Mouse (Mus musculus) lung, postnatal 14 days (tissue): ENCODE data around the gene Opcml.

Experiments
- DNase-seq: peaks from one replicate; pipeline ENCODE4 v3.0.0; 2021

Gene Opcml

GRCm38 (mm10) chr9:28011483-28011882 is 220.9 kb downstream of the Opcml start:
- DNase-seq: no peak

- no peak for DNase-seq
Measured at GRCm38 (mm10) chr9:28012664-28013063, 222.1 kb downstream of the Opcml start.

DNA sequence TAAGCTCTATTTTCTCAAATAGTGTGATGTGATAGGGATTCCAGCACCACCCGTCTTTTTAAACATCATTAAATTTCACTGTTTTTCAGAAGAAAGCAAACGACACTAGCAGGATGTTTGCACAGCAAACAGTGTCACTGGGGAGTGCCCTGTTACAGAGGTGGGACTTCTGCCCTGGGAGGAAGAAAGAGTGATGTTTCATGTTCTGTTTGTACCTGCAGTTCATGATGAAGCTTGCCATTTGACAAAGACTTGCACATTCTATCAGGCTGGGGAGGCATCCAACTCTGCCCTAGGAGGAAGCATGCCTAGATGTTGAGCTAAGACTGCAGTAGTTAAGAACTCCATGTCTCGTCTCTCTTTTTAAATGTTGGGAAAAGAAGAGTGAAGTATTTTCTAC is 222.6 kb downstream of the Opcml start:
- DNase-seq: no peak

DNA sequence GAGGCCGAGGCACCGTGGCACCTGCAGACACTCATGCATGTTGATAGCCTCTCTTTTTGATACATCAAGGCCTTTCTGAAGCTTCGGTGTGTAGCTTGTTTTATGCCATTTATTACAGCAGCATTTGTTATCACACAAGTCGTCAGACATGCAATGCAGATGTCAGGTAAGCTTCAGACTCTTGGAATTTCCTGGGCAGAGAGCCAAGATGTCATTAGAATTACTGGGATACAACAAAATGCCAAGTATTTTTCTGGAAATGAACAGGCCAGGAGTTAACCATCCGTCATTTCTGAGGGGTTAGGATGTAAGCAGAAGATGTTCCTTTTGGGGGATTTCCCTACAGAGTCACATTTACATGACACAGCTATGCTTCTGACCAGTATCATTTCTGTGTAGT is 237.6 kb downstream of the Opcml start:
- no peak for DNase-seq

DNA sequence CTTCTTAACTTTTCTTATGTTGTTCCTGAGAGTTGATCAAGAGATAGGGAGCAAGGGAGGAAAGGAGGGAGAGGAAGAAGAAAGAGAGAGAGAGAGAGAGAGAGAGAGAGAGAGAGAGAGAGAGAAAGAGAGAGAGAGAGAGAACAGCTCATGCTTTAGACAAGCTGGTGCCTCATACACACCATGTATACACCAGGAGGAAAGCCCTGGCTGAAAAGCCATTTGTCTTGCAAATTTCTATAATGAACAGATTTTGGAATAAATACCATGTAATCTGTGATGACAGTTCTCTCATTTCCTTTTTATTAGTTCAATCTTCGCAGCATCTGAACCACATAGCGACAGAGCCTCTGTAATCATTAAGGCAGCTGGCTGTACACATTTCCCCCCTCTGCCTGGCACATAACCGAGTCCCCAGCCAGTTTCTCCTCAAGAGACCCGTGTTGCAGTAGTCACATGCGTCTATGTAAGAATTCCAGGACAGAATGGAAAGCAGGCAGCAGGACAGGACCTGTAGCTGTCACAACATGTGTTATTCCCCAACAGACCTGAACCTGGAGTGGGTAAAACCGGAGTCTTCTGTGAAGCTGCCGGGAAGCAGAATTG is 238.3 kb downstream of the Opcml start:
- DNase-seq: no peak

- no peak for DNase-seq
Measured at GRCm38 (mm10) chr9:28049157-28049556, 258.6 kb downstream of the Opcml start.

- no peak for DNase-seq
Measured at GRCm38 (mm10) chr9:28057171-28057845, 266.7 kb downstream of the Opcml start.

DNA sequence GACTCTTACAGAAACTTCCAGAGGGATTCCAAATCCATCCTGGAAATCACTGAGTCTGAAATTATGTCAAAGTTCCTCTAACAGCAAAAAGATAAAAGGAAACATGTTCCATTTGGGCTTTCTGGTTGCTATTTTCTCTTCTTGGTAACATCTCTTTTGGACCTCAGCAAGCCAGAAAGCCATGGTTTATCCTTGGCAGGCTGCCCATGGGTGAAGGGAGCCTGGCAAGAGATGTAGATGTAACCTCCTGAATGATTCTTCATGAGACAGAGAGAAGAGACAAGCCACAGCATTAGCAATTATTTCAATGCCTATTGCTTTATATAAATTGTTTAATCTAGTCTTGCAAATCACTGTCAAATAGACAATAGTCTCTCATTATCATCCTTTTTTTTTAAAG is 274.6 kb downstream of the Opcml start:
- no peak for DNase-seq

DNA sequence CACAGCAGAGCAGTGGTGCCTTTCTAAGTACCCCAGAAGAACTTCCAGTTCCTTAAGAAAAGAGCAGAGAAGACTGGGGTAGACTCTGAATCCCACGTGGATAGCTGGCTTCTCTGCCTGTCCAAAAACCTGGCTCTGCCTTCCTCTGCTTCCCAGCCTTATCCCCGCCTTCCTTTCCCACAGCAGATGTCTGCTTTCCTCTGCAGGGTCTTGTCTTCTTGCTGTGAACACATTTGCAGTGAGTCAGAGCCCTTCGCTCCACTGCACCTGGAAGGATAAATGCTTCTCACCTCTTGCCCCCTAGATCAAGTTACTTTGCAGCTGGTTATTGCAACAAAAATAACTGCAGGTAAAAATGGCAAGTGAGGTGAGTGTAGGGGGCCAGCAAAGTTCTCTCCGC is 290.1 kb downstream of the Opcml start:
- no peak for DNase-seq

DNA sequence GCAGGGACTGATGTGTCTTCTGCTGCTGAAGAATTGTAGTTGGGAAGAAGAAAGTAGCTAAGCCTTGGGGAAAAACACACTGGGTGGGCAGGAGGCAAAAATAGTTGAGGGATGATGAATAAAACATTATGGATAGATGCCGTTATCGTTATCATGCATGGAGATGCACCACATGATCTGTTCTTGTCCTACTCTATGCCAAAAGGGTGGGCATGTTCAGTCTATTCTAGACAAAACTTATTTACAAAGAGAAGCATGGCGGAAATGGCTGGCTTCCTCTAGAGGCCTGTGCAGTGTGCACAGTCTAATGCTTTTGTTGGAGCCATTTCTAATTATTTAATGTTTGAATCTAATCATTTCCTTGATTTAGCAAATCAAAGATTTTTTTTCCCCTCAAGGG is 293.2 kb downstream of the Opcml start:
- DNase-seq: no peak

GRCm38 (mm10) chr9:28084273-28084726 is 293.7 kb downstream of the Opcml start:
- peak; percentile 10 for DNase-seq

- DNase-seq: no peak
Measured at GRCm38 (mm10) chr9:28091395-28091794, 300.8 kb downstream of the Opcml start.

DNA sequence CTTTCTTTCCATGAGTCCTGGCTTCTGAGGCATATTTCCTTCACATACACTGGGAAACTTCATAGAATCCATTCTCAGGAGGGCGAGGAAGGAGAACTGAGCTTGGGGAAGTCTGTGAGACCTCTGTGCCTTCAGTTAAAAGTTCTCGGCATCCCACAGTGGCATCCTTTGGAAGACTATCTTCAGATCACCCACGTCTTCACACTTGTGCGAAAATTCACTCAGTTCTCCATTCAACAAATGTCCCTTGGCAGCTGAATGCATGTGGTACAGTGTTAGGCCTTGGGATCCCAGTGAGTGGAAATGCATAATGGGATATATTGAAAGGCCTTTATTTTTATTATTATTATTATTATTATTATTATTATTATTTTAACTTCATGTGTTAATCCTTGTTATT is 304.1 kb downstream of the Opcml start:
- no peak for DNase-seq

DNA sequence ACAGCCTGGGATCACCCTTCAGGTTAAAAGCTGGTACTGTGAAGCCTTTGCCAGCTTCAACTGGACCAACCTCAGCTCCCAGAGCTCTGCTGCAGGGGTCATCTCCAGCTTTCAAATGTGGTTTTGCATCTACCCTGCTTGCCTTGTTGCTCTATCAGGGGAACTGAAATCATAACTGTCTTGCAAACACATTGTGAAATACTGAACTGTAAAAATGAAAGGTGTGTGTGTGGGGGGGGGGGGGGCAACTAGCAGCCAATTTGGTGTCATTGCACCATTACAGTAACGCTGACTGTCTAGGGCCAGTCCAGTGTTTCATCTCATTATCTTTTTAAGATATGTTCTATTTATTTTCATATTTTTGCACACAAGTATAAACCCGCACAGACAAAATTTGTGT is 305.6 kb downstream of the Opcml start:
- no peak for DNase-seq

GRCm38 (mm10) chr9:28101981-28102380 is 311.4 kb downstream of the Opcml start:
- no peak for DNase-seq

DNA sequence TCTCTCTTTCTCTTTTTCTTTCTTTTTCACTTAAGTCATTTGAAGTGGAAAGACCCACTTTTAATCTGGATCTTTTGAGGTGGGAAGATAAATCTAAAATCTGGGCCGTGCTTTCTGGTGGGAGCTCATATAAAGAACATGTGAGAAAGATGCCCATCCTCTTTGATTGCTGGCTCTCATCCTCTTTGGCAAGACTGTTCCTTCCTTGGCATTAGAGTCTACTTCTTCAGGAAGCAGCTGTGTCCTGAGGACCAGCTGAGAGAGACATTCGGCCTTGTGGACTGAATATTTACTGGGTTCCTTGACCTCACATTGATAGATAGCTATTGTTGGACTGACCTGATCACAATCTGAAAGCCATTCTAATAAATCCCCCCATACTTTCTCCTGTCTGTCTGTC is 331.3 kb downstream of the Opcml start:
- no peak for DNase-seq

DNA sequence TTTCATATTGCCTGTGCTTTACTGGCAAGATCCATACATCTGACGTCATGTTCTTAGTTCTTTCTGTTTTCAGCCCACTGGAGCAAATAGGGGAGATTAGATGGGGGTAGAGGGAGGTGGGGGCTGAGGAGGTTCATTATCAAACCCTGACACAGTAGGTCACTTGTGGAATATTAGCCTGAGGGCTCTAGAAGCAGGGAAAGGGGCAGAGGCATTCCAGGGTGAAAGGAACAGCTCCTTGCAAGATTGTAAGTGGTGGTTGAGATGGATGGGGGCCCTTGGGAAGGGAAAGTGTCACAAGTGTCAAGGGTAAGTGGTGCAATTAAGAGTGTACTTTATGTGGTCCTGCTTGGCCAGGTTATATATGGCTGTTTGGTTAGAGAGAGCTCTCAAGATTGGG is 338.2 kb downstream of the Opcml start:
- DNase-seq: no peak

GRCm38 (mm10) chr9:28131521-28131920 is 340.9 kb downstream of the Opcml start:
- no peak for DNase-seq

GRCm38 (mm10) chr9:28136614-28137013 is 346.0 kb downstream of the Opcml start:
- no peak for DNase-seq

- DNase-seq: no peak
Measured at GRCm38 (mm10) chr9:28139957-28140597, 349.5 kb downstream of the Opcml start.

DNA sequence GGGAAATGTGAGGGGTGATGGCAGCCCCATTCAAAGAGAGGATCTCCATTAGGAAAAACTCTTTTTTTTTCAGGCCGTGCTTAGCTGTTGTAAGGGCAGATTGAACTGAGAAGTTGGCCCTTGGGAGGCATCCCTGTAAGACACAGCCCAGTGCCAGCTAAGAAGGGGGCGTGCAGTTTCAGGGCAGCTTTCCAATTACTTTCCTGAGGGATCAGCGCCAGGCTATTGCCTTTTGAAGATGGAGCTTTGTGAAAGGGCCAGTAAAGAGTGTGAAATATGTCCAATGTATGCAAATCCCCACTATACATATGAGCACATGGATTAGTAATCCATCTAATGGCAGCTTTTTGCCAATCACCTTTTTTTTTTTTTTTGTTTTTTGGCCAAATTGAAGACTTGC is 358.9 kb downstream of the Opcml start:
- DNase-seq: no peak

- no peak for DNase-seq
Measured at GRCm38 (mm10) chr9:28153748-28154147, 363.2 kb downstream of the Opcml start.

DNA sequence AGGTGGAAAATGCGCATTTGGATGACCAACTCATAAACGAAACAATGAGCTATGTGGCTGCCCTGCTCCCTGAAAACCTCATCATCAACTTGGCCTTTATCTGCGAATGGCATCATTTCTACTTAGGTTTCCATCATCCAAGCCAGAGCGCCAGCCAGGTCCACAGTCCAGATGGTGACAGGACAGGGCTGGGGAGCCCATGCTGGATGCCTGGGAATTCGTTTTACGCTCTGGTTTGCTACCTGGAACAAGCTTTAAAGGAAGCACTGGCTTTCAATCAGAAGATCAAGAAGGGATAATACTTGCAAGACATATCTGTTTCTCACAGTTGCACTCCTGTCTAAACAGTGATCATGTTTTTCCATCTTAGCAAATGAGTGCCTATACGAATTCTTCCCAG is 366.5 kb downstream of the Opcml start:
- no peak for DNase-seq

GRCm38 (mm10) chr9:28160953-28161352 is 370.4 kb downstream of the Opcml start:
- DNase-seq: no peak
